Mouse (Mus musculus) spleen, postnatal 4 days (tissue): ENCODE data around the gene Ncmap.

Source experiments
- DNase-seq, 2 experiments: peaks; one replicate each; pipeline ENCODE4 v3.0.0; 2022; ENCODE audit warnings: low spot score in 2 of 2

Ncmap gene

GRCm38 (mm10) chr4:135397991-135398390, at the start of gene Ncmap:
TSS of gene Ncmap (minus strand) at chr4:135398227.
- DNase-seq = no peak

- no peak for DNase-seq
Observed at GRCm38 (mm10) chr4:135442473-135442872, 44.4 kb upstream of the Ncmap start.

GRCm38 (mm10) chr4:135439904-135440522, 42.0 kb upstream of the Ncmap start:
- DNase-seq = peak; percentile 60 to 74

GRCm38 (mm10) chr4:135439188-135439647, 41.2 kb upstream of the Ncmap start:
- peak; percentile 80 to 87 for DNase-seq

- no peak for DNase-seq
Observed at GRCm38 (mm10) chr4:135437924-135438323, 39.9 kb upstream of the Ncmap start.

GRCm38 (mm10) chr4:135436291-135436690, 38.3 kb upstream of the Ncmap start:
- DNase-seq = no peak

GRCm38 (mm10) chr4:135434395-135434789, 36.4 kb upstream of the Ncmap start:
- no peak for DNase-seq

- DNase-seq = peak; percentile 82 to 93
Observed at GRCm38 (mm10) chr4:135433443-135434394, 35.7 kb upstream of the Ncmap start, which contains the start of gene Rcan3. TSS of gene Rcan3 (minus strand) at chr4:135433853.

- DNase-seq = peak in 1 of 2 experiments; percentile 68
Observed at GRCm38 (mm10) chr4:135433086-135433442, 35.0 kb upstream of the Ncmap start.

GRCm38 (mm10) chr4:135429990-135430760, 32.1 kb upstream of the Ncmap start:
- no peak for DNase-seq

- DNase-seq = no peak
Observed at GRCm38 (mm10) chr4:135429383-135429782, 31.4 kb upstream of the Ncmap start.

GRCm38 (mm10) chr4:135426587-135426986, 28.6 kb upstream of the Ncmap start:
- no peak for DNase-seq

- DNase-seq = no peak
Observed at GRCm38 (mm10) chr4:135425625-135426024, 27.6 kb upstream of the Ncmap start.

GRCm38 (mm10) chr4:135420961-135421360, 22.9 kb upstream of the Ncmap start:
- no peak for DNase-seq

GRCm38 (mm10) chr4:135420416-135420815, 22.4 kb upstream of the Ncmap start:
- DNase-seq = no peak

- DNase-seq = no peak
Observed at GRCm38 (mm10) chr4:135419996-135420395, 22.0 kb upstream of the Ncmap start.

GRCm38 (mm10) chr4:135416367-135416766, 18.3 kb upstream of the Ncmap start:
- no peak for DNase-seq

- DNase-seq = no peak
Observed at GRCm38 (mm10) chr4:135413491-135413890, 15.5 kb upstream of the Ncmap start.

- DNase-seq = peak; percentile 67 to 89
Observed at GRCm38 (mm10) chr4:135411633-135412032, 13.6 kb upstream of the Ncmap start.

GRCm38 (mm10) chr4:135406180-135406579, 8.2 kb upstream of the Ncmap start:
- DNase-seq = no peak

GRCm38 (mm10) chr4:135404916-135405315, 6.9 kb upstream of the Ncmap start:
- no peak for DNase-seq

GRCm38 (mm10) chr4:135404048-135404447, 6.0 kb upstream of the Ncmap start:
- DNase-seq = no peak
